Mouse (Mus musculus) hindbrain, embryonic 13.5 days (tissue): Measurements from ENCODE around the gene Cd59b. TPM values are rescaled to one million over a fixed set of nuclear protein-coding genes. Genes with fewer than 3 reads are reported as not detected.
"Not testable (repeated sequence)": the region's sequence is repeated elsewhere in the genome, so short reads cannot be mapped to it uniquely, and the experiment has no call there.

ENCODE experiments used
- ATAC-seq: fragments of 200-750 bp; cut with Nextera tagmentation; 2 replicates; pipeline ENCODE4 v1.8.0; 2017; ENCODE audit warnings: moderate TSS enrichment; ENCODE audit not compliant: low FRiP score
- H3K27ac ChIP-seq: fragments of 300-500 bp; sonication (generic); 2 replicates; pipeline ENCODE4 v1.5.1; 2015; ENCODE audit warnings: inconsistent platforms, mild to moderate bottlenecking, moderate library complexity
- H3K27me3 ChIP-seq: fragments of 300-500 bp; sonication (generic); 2 replicates; pipeline ENCODE4 v1.6.1; 2015; ENCODE audit warnings: mild to moderate bottlenecking, inconsistent platforms
- H3K36me3 ChIP-seq: fragments of 300-500 bp; sonication (generic); 2 replicates; pipeline ENCODE4 v1.6.1; 2015; ENCODE audit warnings: mild to moderate bottlenecking, inconsistent platforms
- H3K4me1 ChIP-seq: fragments of 300-500 bp; sonication (generic); replicated peaks from 2 replicates; pipeline ENCODE4 v1.6.1; 2015; ENCODE audit warnings: inconsistent platforms
- H3K4me2 ChIP-seq: fragments of 300-500 bp; sonication (generic); 2 replicates; pipeline ENCODE4 v1.6.1; 2015; ENCODE audit warnings: inconsistent platforms, mild to moderate bottlenecking, moderate library complexity
- H3K4me3 ChIP-seq: fragments of 300-500 bp; sonication (generic); 2 replicates; pipeline ENCODE4 v1.5.1; 2015; ENCODE audit warnings: mild to moderate bottlenecking, inconsistent platforms
- H3K9ac ChIP-seq: fragments of 300-500 bp; sonication (generic); 2 replicates; pipeline ENCODE4 v1.6.1; 2015; ENCODE audit warnings: mild to moderate bottlenecking, inconsistent platforms
- H3K9me3 ChIP-seq: fragments of 300-500 bp; sonication (generic); 2 replicates; pipeline ENCODE4 v1.6.1; 2016; ENCODE audit warnings: inconsistent platforms
- WGBS: fragments of 180-500 bp; shearing (Covaris S2); methylation state at CpG from one replicate; pipeline ENCODE4 v1.1.7; 2015; 5-methylcytosine and 5-hydroxymethylcytosine counted together
- polyA plus RNA-seq: library from polyadenylated mRNA; unstranded; fragments of >200 nt; fragmentation: Nextera tagmentation; extraction: Ambion mirVana; gene quantifications from 2 replicates; pipeline ENCODE4 v1.2.1, GENCODE M21; 2015

The Cd59b gene
- polyA plus RNA-seq, 1 experiment from 2014 or later: 2.8 TPM

GRCm38 (mm10) chr2:104041632-104042031 lies 28.0 kb upstream of the Cd59b start:
- peaks cover 41% of the 10 kb centered on the region for H3K36me3 ChIP-seq
- H3K27me3 ChIP-seq: no peaks in the 10 kb centered on the region
- no peak overlapping the region for H3K4me2 ChIP-seq
- H3K4me3 ChIP-seq: no peak overlapping the region
- 86% methylated on average over 5 of the region's 5 CpGs for WGBS
- H3K27ac ChIP-seq: no peak overlapping the region
- no peak for ATAC-seq
- H3K4me1 ChIP-seq: no peaks in the 10 kb centered on the region
- H3K9me3 ChIP-seq: no peaks in the 10 kb centered on the region
- no peak overlapping the region for H3K9ac ChIP-seq

- ATAC-seq: no peak
- WGBS: 92% methylated on average over 15 of the region's 15 CpGs
- no peak overlapping the region for H3K4me3 ChIP-seq
- H3K27me3 ChIP-seq: no peaks in the 10 kb centered on the region
- no peak overlapping the region for H3K9ac ChIP-seq
- H3K36me3 ChIP-seq: peaks cover 36% of the 10 kb centered on the region
- no peaks in the 10 kb centered on the region for H3K9me3 ChIP-seq
- H3K4me2 ChIP-seq: no peak overlapping the region
- no peak overlapping the region for H3K27ac ChIP-seq
- no peaks in the 10 kb centered on the region for H3K4me1 ChIP-seq
These were observed 26.9 kb upstream of the Cd59b start for GRCm38 (mm10) chr2:104042766-104043165.

GRCm38 (mm10) chr2:104043624-104044478 lies 25.8 kb upstream of the Cd59b start:
- no peak overlapping the region for H3K4me2 ChIP-seq
- no peak for ATAC-seq
- H3K4me1 ChIP-seq: no peaks in the 10 kb centered on the region
- no peaks in the 10 kb centered on the region for H3K9me3 ChIP-seq
- H3K9ac ChIP-seq: no peak overlapping the region
- H3K4me3 ChIP-seq: no peak overlapping the region
- no peak overlapping the region for H3K27ac ChIP-seq
- 32% methylated on average over 4 of the region's 5 CpGs for WGBS
- no peaks in the 10 kb centered on the region for H3K27me3 ChIP-seq
- H3K36me3 ChIP-seq: peaks cover 42% of the 10 kb centered on the region

GRCm38 (mm10) chr2:104044479-104045080 lies 25.1 kb upstream of the Cd59b start:
- Histone ChIP-seq H3K4me3 (no peak overlapping the region), H3K36me3 (peaks cover 40% of the 10 kb centered on the region), H3K9me3 (no peaks in the 10 kb centered on the region), H3K9ac (no peak overlapping the region), H3K27me3 (no peaks in the 10 kb centered on the region), H3K4me2 (no peak overlapping the region), H3K27ac (no peak overlapping the region), H3K4me1 (no peaks in the 10 kb centered on the region)
- no peak for ATAC-seq
- 90% methylated on average over 1 of the region's 1 CpGs for WGBS

GRCm38 (mm10) chr2:104058381-104058780 lies 11.3 kb upstream of the Cd59b start:
- no peak overlapping the region for H3K9ac ChIP-seq
- no peak overlapping the region for H3K4me3 ChIP-seq
- no peaks in the 10 kb centered on the region for H3K9me3 ChIP-seq
- H3K4me2 ChIP-seq: no peak overlapping the region
- H3K27me3 ChIP-seq: no peaks in the 10 kb centered on the region
- H3K27ac ChIP-seq: no peak overlapping the region
- ATAC-seq: no peak
- H3K4me1 ChIP-seq: no peaks in the 10 kb centered on the region
- WGBS: 85% methylated on average over 1 of the region's 1 CpGs
- peaks cover 53% of the 10 kb centered on the region for H3K36me3 ChIP-seq

GRCm38 (mm10) chr2:104058954-104059353 lies 10.7 kb upstream of the Cd59b start:
- ATAC-seq: no peak

GRCm38 (mm10) chr2:104059786-104060185 lies 9.9 kb upstream of the Cd59b start:
- 82% methylated on average over 10 of the region's 10 CpGs for WGBS
- Histone ChIP-seq H3K4me3 (no peak overlapping the region), H3K27me3 (no peaks in the 10 kb centered on the region), H3K9ac (no peak overlapping the region), H3K27ac (no peak overlapping the region), H3K4me2 (no peak overlapping the region), H3K4me1 (no peaks in the 10 kb centered on the region), H3K9me3 (no peaks in the 10 kb centered on the region), H3K36me3 (peaks cover 39% of the 10 kb centered on the region)
- ATAC-seq: no peak

More at GRCm38 (mm10) chr2:104058954-104059353, 10.7 kb upstream of the Cd59b start:
- 94% methylated on average over 4 of the region's 4 CpGs for WGBS
- Histone ChIP-seq H3K9me3 (no peaks in the 10 kb centered on the region), H3K36me3 (peaks cover 47% of the 10 kb centered on the region), H3K27me3 (no peaks in the 10 kb centered on the region), H3K4me2 (no peak overlapping the region), H3K4me3 (no peak overlapping the region), H3K4me1 (no peaks in the 10 kb centered on the region), H3K9ac (no peak overlapping the region), H3K27ac (no peak overlapping the region)

- H3K27ac ChIP-seq: no peak overlapping the region
- ATAC-seq: no peak
- H3K9me3 ChIP-seq: no peaks in the 10 kb centered on the region
- peaks cover 31% of the 10 kb centered on the region for H3K36me3 ChIP-seq
- no peak overlapping the region for H3K4me3 ChIP-seq
- H3K4me2 ChIP-seq: no peak overlapping the region
- 95% methylated on average over 6 of the region's 6 CpGs for WGBS
- no peak overlapping the region for H3K9ac ChIP-seq
- H3K4me1 ChIP-seq: no peaks in the 10 kb centered on the region
- H3K27me3 ChIP-seq: no peaks in the 10 kb centered on the region
These were observed 8.7 kb upstream of the Cd59b start for GRCm38 (mm10) chr2:104060996-104061395.

- Histone ChIP-seq H3K9me3 (no peaks in the 10 kb centered on the region), H3K4me1 (no peaks in the 10 kb centered on the region), H3K4me2 (no peak overlapping the region), H3K36me3 (peaks cover 31% of the 10 kb centered on the region), H3K4me3 (no peak overlapping the region), H3K9ac (no peak overlapping the region), H3K27ac (no peak overlapping the region), H3K27me3 (no peaks in the 10 kb centered on the region)
- no peak for ATAC-seq
These were observed 7.0 kb upstream of the Cd59b start for GRCm38 (mm10) chr2:104062665-104063064.

- Histone ChIP-seq H3K9ac (no peak overlapping the region), H3K4me3 (no peak overlapping the region), H3K36me3 (peaks cover 24% of the 10 kb centered on the region), H3K27me3 (no peaks in the 10 kb centered on the region), H3K9me3 (no peaks in the 10 kb centered on the region), H3K27ac (no peak overlapping the region), H3K4me2 (no peak overlapping the region), H3K4me1 (no peaks in the 10 kb centered on the region)
- 91% methylated on average over 2 of the region's 2 CpGs for WGBS
- ATAC-seq: no peak
These were observed 5.5 kb upstream of the Cd59b start for GRCm38 (mm10) chr2:104064152-104064551.

GRCm38 (mm10) chr2:104065526-104065925 lies 4.1 kb upstream of the Cd59b start, which contains the start of gene Gm10912:
TSS of gene Gm10912 (plus strand) at chr2:104065826.
- WGBS: 92% methylated on average over 6 of the region's 6 CpGs
- H3K4me1 ChIP-seq, H3K27ac ChIP-seq, H3K9ac ChIP-seq, H3K4me2 ChIP-seq, H3K9me3 ChIP-seq, H3K27me3 ChIP-seq, ATAC-seq, H3K4me3 ChIP-seq: not testable (repeated sequence)
- H3K36me3 ChIP-seq: peaks cover 16% of the 10 kb centered on the region

GRCm38 (mm10) chr2:104068450-104068849 lies 1.2 kb upstream of the Cd59b start, which contains the start of gene Gm10799:
TSS of gene Gm10799 (minus strand) at chr2:104068550.
- ATAC-seq: not testable (repeated sequence)

GRCm38 (mm10) chr2:104078285-104078684 lies 8.6 kb downstream of the Cd59b start:
- WGBS: 86% methylated on average over 5 of the region's 5 CpGs
- not testable (repeated sequence) for H3K9me3 ChIP-seq, ATAC-seq, H3K27me3 ChIP-seq, H3K4me2 ChIP-seq, H3K36me3 ChIP-seq, H3K9ac ChIP-seq, H3K27ac ChIP-seq, H3K4me1 ChIP-seq, H3K4me3 ChIP-seq

More at GRCm38 (mm10) chr2:104068450-104068849, 1.2 kb upstream of the Cd59b start, which contains the start of gene Gm10799:
- not testable (repeated sequence) for H3K9me3 ChIP-seq, H3K9ac ChIP-seq, H3K4me3 ChIP-seq, H3K27me3 ChIP-seq, H3K4me1 ChIP-seq, H3K4me2 ChIP-seq, H3K27ac ChIP-seq, H3K36me3 ChIP-seq
- WGBS: 82% methylated on average over 7 of the region's 7 CpGs
